Mouse (Mus musculus) heart, adult 2 months (tissue): ENCODE data around the gene Zbtb14.
A peak's percentile ranks its signal among the peaks of the same experiment; 100 is the strongest.

Experiments used
- CTCF ChIP-seq: fragments of 200-600 bp; IDR thresholded peaks from 2 replicates; pipeline ENCODE4 v1.8.1; 2022; ENCODE audit warnings: antibody characterized with exemption, mild to moderate bottlenecking, moderate library complexity
- EP300 ChIP-seq: fragments of 200-500 bp; IDR thresholded peaks from 2 replicates; pipeline ENCODE4 v1.6.1; 2011; ENCODE audit warnings: low read depth, low read length, control low read depth; ENCODE audit not compliant: insufficient read depth
- POLR2A ChIP-seq: fragments of 200-500 bp; IDR thresholded peaks from 2 replicates; pipeline ENCODE4 v1.6.1; 2011; ENCODE audit warnings: mild to moderate bottlenecking, low read depth, low read length, control low read depth; ENCODE audit not compliant: insufficient read depth

DNA sequence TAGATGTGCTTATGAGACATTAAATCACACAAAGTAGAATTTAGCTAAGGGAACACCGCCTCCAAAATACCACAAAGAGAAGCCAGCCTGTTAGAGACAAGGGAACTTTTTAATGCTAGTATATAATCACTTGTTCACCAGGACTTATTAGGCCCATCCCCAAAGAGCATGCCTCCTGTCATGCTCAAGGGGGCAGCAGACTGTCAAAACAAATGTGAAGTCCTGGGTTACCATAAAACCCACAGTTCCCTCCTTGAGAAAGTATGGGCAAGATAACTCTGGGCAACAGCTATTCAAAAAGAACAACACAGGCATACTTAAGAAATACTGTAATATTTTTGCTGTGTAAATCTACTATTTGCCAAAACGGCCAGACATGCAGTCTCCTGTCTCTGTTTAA is 18.3 kb downstream of the Zbtb14 start:
- peak; percentile 34 for TF ChIP-seq CTCF
- TF ChIP-seq EP300: no peak
- TF ChIP-seq POLR2A: no peak
